Mouse (Mus musculus) MEL (cell line): ENCODE data around the gene Senp1. TPM values are rescaled to one million over a fixed set of nuclear protein-coding genes. Genes with fewer than 3 reads are reported as not detected.

Experiments
- DNase-seq: peaks from one replicate; pipeline ENCODE4 v3.0.0; 2011; ENCODE audit warnings: low read depth, low spot score
- H3K27ac ChIP-seq: 2 replicates; pipeline ENCODE4 v1.5.1; 2012; ENCODE audit warnings: low read depth, mild to moderate bottlenecking, control low read depth, low read length, moderate library complexity; ENCODE audit not compliant: control insufficient read depth
- H3K27me3 ChIP-seq, 2 experiments: fragments of 150-350 bp in 1 of 2; sonication (generic) in 1 of 2; 2 replicates each; pipeline ENCODE4 v1.6.1; 2012; ENCODE audit warnings: low read length in 2 of 2, mild to moderate bottlenecking in 2 of 2, improper control_type of control experiment in 1 of 2, moderate library complexity in 1 of 2; ENCODE audit not compliant: insufficient read depth in 2 of 2, control insufficient read depth in 1 of 2
- H3K36me3 ChIP-seq, 2 experiments: 2 replicates each; pipeline ENCODE4 v1.6.1; 2012 to 2014; ENCODE audit warnings: low read length in 2 of 2, improper control_type of control experiment in 1 of 2, inconsistent platforms in 1 of 2, mild to moderate bottlenecking in 1 of 2; ENCODE audit not compliant: insufficient read depth in 2 of 2, control insufficient read depth in 1 of 2
- H3K4me1 ChIP-seq, 2 experiments: fragments of 150-350 bp in 1 of 2; sonication (generic) in 1 of 2; 2 replicates each; pipeline ENCODE4 v1.6.1; 2012; ENCODE audit warnings: low read length in 2 of 2, improper control_type of control experiment in 1 of 2, mild to moderate bottlenecking in 1 of 2; ENCODE audit not compliant: insufficient read depth in 2 of 2, control insufficient read depth in 1 of 2
- H3K4me3 ChIP-seq, 2 experiments: fragments of 150-350 bp in 1 of 2; sonication (generic) in 1 of 2; 2 replicates each; pipeline ENCODE4 v1.5.1; 2012; ENCODE audit warnings: low read depth in 2 of 2, low read length in 2 of 2, mild to moderate bottlenecking in 2 of 2, moderate library complexity in 2 of 2, control low read depth in 1 of 2, improper control_type of control experiment in 1 of 2; ENCODE audit not compliant: control insufficient read depth in 1 of 2, insufficient read depth in 1 of 2
- H3K79me2 ChIP-seq: 2 replicates; pipeline ENCODE4 v1.6.1; 2012; ENCODE audit warnings: mild to moderate bottlenecking, low read length, moderate library complexity; ENCODE audit not compliant: control insufficient read depth, poor library complexity, insufficient read depth
- H3K9ac ChIP-seq: 2 replicates; pipeline ENCODE4 v1.6.1; 2012; ENCODE audit warnings: low read depth, mild to moderate bottlenecking, control low read depth, low read length, moderate library complexity; ENCODE audit not compliant: control insufficient read depth, poor library complexity, severe bottlenecking
- H3K9me3 ChIP-seq: fragments of 150-350 bp; sonication (generic); replicated peaks from 2 replicates; pipeline ENCODE4 v1.6.1; 2012; ENCODE audit warnings: mild to moderate bottlenecking, low read length, improper control_type of control experiment, moderate library complexity; ENCODE audit not compliant: insufficient read depth
- BHLHE40 ChIP-seq: IDR thresholded peaks from 2 replicates; pipeline ENCODE4 v1.6.1; 2012; ENCODE audit warnings: low read depth, mild to moderate bottlenecking, inconsistent platforms, low read length, improper control_type of control experiment, borderline replicate concordance
- CHD2 ChIP-seq: IDR thresholded peaks from 2 replicates; pipeline ENCODE4 v1.6.1; 2011; ENCODE audit warnings: low read length, improper control_type of control experiment
- ETS1 ChIP-seq: IDR thresholded peaks from 2 replicates; pipeline ENCODE4 v1.6.1; 2012; ENCODE audit warnings: low read depth, mild to moderate bottlenecking, inconsistent platforms, low read length, improper control_type of control experiment, moderate library complexity
- GABPA ChIP-seq: IDR thresholded peaks from 2 replicates; pipeline ENCODE4 v1.6.1; 2012; ENCODE audit warnings: low read depth, mild to moderate bottlenecking, inconsistent platforms, low read length, improper control_type of control experiment, moderate library complexity
- HCFC1 ChIP-seq: IDR thresholded peaks from 2 replicates; pipeline ENCODE4 v1.6.1; 2012; ENCODE audit warnings: low read depth, mild to moderate bottlenecking, inconsistent platforms, low read length, improper control_type of control experiment, moderate library complexity
- KAT2A ChIP-seq: conservative IDR thresholded peaks from 2 replicates; pipeline ENCODE4 v1.6.1; 2012; ENCODE audit warnings: low read depth, low read length, improper control_type of control experiment, inconsistent platforms
- MAFK ChIP-seq: IDR thresholded peaks from 2 replicates; pipeline ENCODE4 v1.6.1; 2011; ENCODE audit warnings: low read depth, mild to moderate bottlenecking, low read length, improper control_type of control experiment, borderline replicate concordance
- MEF2A ChIP-seq: IDR thresholded peaks from 2 replicates; pipeline ENCODE4 v1.6.1; 2014; ENCODE audit warnings: low read depth, mild to moderate bottlenecking, inconsistent platforms, low read length, improper control_type of control experiment; ENCODE audit not compliant: poor library complexity, insufficient replicate concordance, severe bottlenecking; ENCODE audit errors: extremely low read depth
- MYC ChIP-seq: IDR thresholded peaks from 2 replicates; pipeline ENCODE4 v1.6.1; 2011; ENCODE audit warnings: low read depth, mild to moderate bottlenecking, low read length, improper control_type of control experiment, moderate library complexity
- NRF1 ChIP-seq: IDR thresholded peaks from 2 replicates; pipeline ENCODE4 v1.6.1; 2014; ENCODE audit warnings: low read depth, mild to moderate bottlenecking, inconsistent platforms, low read length, improper control_type of control experiment, moderate library complexity; ENCODE audit not compliant: poor library complexity, insufficient read depth, severe bottlenecking
- POLR2A ChIP-seq, 2 experiments: IDR thresholded peaks; 2 replicates each; pipeline ENCODE4 v1.6.1; 2011 to 2012; ENCODE audit warnings: low read length in 2 of 2, mild to moderate bottlenecking in 2 of 2, control low read depth in 1 of 2, improper control_type of control experiment in 1 of 2, low read depth in 1 of 2, moderate library complexity in 1 of 2; ENCODE audit not compliant: control insufficient read depth in 1 of 2, insufficient read depth in 1 of 2, poor library complexity in 1 of 2
- POLR2AphosphoS2 ChIP-seq: IDR thresholded peaks from 2 replicates; pipeline ENCODE4 v1.6.1; 2011; ENCODE audit warnings: low read length, improper control_type of control experiment
- POLR2AphosphoS5 ChIP-seq: IDR thresholded peaks from 2 replicates; pipeline ENCODE4 v1.6.1; 2012; ENCODE audit warnings: low read depth, borderline replicate concordance, mild to moderate bottlenecking, inconsistent platforms, low read length, moderate library complexity, mixed read lengths
- RAD21 ChIP-seq: IDR thresholded peaks from 2 replicates; pipeline ENCODE4 v1.6.1; 2011; ENCODE audit warnings: mild to moderate bottlenecking, low read depth, low read length, improper control_type of control experiment
- RCOR1 ChIP-seq: IDR thresholded peaks from 2 replicates; pipeline ENCODE4 v1.6.1; 2012; ENCODE audit warnings: low read depth, mild to moderate bottlenecking, inconsistent platforms, low read length, improper control_type of control experiment
- SMC3 ChIP-seq: IDR thresholded peaks from 2 replicates; pipeline ENCODE4 v1.6.1; 2011; ENCODE audit warnings: low read depth, low read length, improper control_type of control experiment
- TAL1 ChIP-seq: IDR thresholded peaks from 2 replicates; pipeline ENCODE4 v1.6.1; 2012; ENCODE audit warnings: mild to moderate bottlenecking, inconsistent platforms, low read length, moderate library complexity, mixed read lengths
- TBP ChIP-seq: IDR thresholded peaks from 2 replicates; pipeline ENCODE4 v1.8.0; 2011; ENCODE audit warnings: low read depth, low read length, improper control_type of control experiment
- UBTF ChIP-seq: IDR thresholded peaks from 2 replicates; pipeline ENCODE4 v1.6.1; 2012; ENCODE audit warnings: low read depth, mild to moderate bottlenecking, inconsistent platforms, low read length, improper control_type of control experiment, moderate library complexity, borderline replicate concordance; ENCODE audit not compliant: insufficient read depth
- USF1 ChIP-seq: IDR thresholded peaks from 2 replicates; pipeline ENCODE4 v1.6.1; 2014; ENCODE audit warnings: low read depth, mild to moderate bottlenecking, inconsistent platforms, low read length, improper control_type of control experiment, moderate library complexity
- USF2 ChIP-seq, 2 experiments: IDR thresholded peaks; 2 replicates each; pipeline ENCODE4 v1.6.1; 2011 to 2012; ENCODE audit warnings: improper control_type of control experiment in 2 of 2, low read length in 2 of 2, borderline replicate concordance in 1 of 2, inconsistent platforms in 1 of 2, low read depth in 1 of 2, mild to moderate bottlenecking in 1 of 2; ENCODE audit not compliant: insufficient read depth in 1 of 2
- polyA plus RNA-seq, 2 experiments: library from polyadenylated mRNA; stranded (reverse) in 1 of 2; unstranded in 1 of 2; fragments of >175 nt in 1 of 2; fragments of >200 nt in 1 of 2; gene quantifications; 2 replicates each; pipeline versions ENCODE4 v1.2.1 to v1.2.4; 2012; ENCODE audit warnings: low replicate concordance in 2 of 2, low read depth in 1 of 2; ENCODE audit not compliant: insufficient read length in 2 of 2, insufficient read depth in 1 of 2, missing spikeins in 1 of 2
- total RNA-seq: library from RNA; depleted of rRNA; stranded (reverse); fragments of 300-350 nt; gene quantifications from 2 replicates; pipeline ENCODE4 v1.2.3, GENCODE M21; 2012

Senp1 gene
- total and polyA plus RNA-seq, 3 experiments, result 34.1 to 96.5 TPM; not detected in 1

- Histone ChIP-seq H3K4me3 (no peak overlapping the region), H3K27ac (no peak overlapping the region), H3K36me3 (peaks cover 12 to 14% of the 10 kb centered on the region in 2 experiments), H3K4me1 (peaks cover 13 to 16% of the 10 kb centered on the region in 2 experiments), H3K79me2 (no peaks in the 10 kb centered on the region), H3K9ac (no peak overlapping the region), H3K27me3 (no peaks in the 10 kb centered on the region), H3K9me3 (no peaks in the 10 kb centered on the region)
- no peak for DNase-seq
- no peak for TF ChIP-seq UBTF
- TF ChIP-seq RAD21, result no peak
- TF ChIP-seq HCFC1, result no peak
- TF ChIP-seq POLR2AphosphoS2, result no peak
- TF ChIP-seq MYC, result no peak
- no peak for TF ChIP-seq SMC3
- no peak for TF ChIP-seq MAFK
- TF ChIP-seq RCOR1, result no peak
- no peak for TF ChIP-seq KAT2A
- no peak for TF ChIP-seq ETS1
- TF ChIP-seq NRF1, result no peak
- no peak for TF ChIP-seq MEF2A
- TF ChIP-seq TAL1, result no peak
- no peak for TF ChIP-seq GABPA
- no peak for TF ChIP-seq USF2 (IDR thresholded peaks at IDR 0.05; ENCODE audit: borderline replicate concordance in 1 of 2, insufficient read depth in 1 of 2, low read depth in 1 of 2, low read length in 2 of 2)
- no peak for TF ChIP-seq USF1
- TF ChIP-seq CHD2, result no peak
- TF ChIP-seq BHLHE40, result no peak
These were observed 8.9 kb upstream of the Senp1 start for GRCm38 (mm10) chr15:98102401-98102800.

GRCm38 (mm10) chr15:98098519-98098918 lies 5.0 kb upstream of the Senp1 start:
- no peak overlapping the region for H3K27ac ChIP-seq
- peaks cover 13% of the 10 kb centered on the region for H3K79me2 ChIP-seq
- H3K36me3 ChIP-seq, result peaks cover 8 to 14% of the 10 kb centered on the region in 2 experiments

More at GRCm38 (mm10) chr15:98098519-98098918, 5.0 kb upstream of the Senp1 start:
- Histone ChIP-seq H3K9me3 (no peaks in the 10 kb centered on the region), H3K4me1 (peaks cover 0 to 3% of the 10 kb centered on the region in 2 experiments; a peak in 1 of 4 replicates), H3K27me3 (no peaks in the 10 kb centered on the region), H3K4me3 (no peak overlapping the region)
- TF ChIP-seq TBP, result peak; percentile 87
- TF ChIP-seq CHD2, result no peak
- TF ChIP-seq POLR2A (IDR thresholded peaks at IDR 0.05; ENCODE audit: control insufficient read depth in 1 of 2, insufficient read depth in 1 of 2, low read depth in 1 of 2, low read length in 2 of 2, poor library complexity in 1 of 2), result peak in 1 of 2 experiments; percentile 59; a peak in 2 of 4 replicates
- TF ChIP-seq NRF1, result no peak
- no peak for TF ChIP-seq POLR2AphosphoS5
- TF ChIP-seq HCFC1, result peak; percentile 23; the same call in 1 of the 2 replicates
- TF ChIP-seq, all 39 proteins: peak for 3
- H3K9ac ChIP-seq, result no peak overlapping the region
- no peak for DNase-seq
